Mouse (Mus musculus) heart, adult 2 months (tissue): ENCODE measurements around the gene Sema6c.
A peak's percentile ranks its signal among the peaks of the same experiment; 100 is the strongest.

Source experiments
- CTCF ChIP-seq: fragments of 200-600 bp; IDR thresholded peaks from 2 replicates; pipeline ENCODE4 v1.8.1; 2022; ENCODE audit warnings: antibody characterized with exemption, mild to moderate bottlenecking, moderate library complexity
- EP300 ChIP-seq: fragments of 200-500 bp; IDR thresholded peaks from 2 replicates; pipeline ENCODE4 v1.6.1; 2011; ENCODE audit warnings: low read depth, low read length, control low read depth; ENCODE audit not compliant: insufficient read depth
- POLR2A ChIP-seq: fragments of 200-500 bp; IDR thresholded peaks from 2 replicates; pipeline ENCODE4 v1.6.1; 2011; ENCODE audit warnings: mild to moderate bottlenecking, low read depth, low read length, control low read depth; ENCODE audit not compliant: insufficient read depth

DNA sequence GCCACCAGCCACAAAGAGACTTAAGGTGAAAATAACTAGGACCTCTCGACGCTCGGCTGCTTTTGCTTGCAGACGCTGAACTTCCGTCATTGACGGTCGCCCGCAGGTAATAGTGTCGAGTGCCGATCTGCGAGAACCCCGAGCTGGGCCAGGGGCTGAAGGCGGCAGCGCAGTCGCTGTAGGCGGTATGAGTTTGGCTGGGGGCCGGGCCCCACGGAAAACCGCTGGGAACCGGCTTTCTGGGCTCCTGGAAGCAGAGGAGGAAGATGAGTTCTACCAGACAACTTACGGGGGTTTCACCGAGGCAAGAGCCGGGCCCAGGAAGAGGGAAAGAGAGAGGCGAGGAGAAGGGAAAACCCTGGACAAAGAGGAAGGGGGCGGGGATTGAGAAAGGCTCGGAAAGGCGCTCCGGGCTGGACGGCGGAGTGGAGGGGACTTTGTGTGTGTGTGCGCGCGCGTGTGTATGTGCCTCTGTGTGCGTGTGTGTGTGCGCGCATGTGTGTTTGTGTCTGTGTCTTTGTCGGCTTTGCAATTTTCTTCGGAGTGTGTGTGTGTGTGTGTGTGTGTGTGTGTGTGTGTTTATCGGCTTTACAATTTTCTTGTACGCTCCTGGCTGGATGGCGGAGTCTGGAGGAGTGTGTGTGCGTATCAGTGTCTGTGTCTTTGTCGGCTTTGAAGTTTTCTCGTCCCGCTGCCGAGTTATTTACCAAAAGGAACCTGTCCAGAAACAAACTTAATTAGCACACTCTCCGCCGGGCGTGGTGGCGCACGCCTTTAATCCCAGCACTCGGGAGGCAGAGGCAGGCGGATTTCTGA is 49.1 kb upstream of the Sema6c start, which contains the start of gene Vps72:
- no peak for TF ChIP-seq CTCF
- TF ChIP-seq EP300, result peak; percentile 70
- TF ChIP-seq POLR2A, result peak; percentile 87
